In genomic region chr2:152951065-152951849, GRCm38 (mm10) we compare ENCODE assay signal across 8 mouse cellular contexts. TPM values are rescaled to one million over a fixed set of nuclear protein-coding genes. Genes with fewer than 3 reads are reported as not detected.
DNase-seq lines count a peak whose midpoint lies in the region; ATAC-seq and TF ChIP-seq lines count a peak whose summit lies in the region.

Dusp15 (minus strand) TSS chr2:152951698.

- no peaks in the 10 kb centered on the region for H3K36me3 ChIP-seq in heart, embryonic 14.5 days (ENCODE audit: control insufficient read depth, insufficient read depth, low read length)
- no peaks in the 10 kb centered on the region for H3K36me3 ChIP-seq in midbrain, embryonic 11.5 days (ENCODE audit: control insufficient read depth, insufficient read depth, low read length)
- H3K36me3 ChIP-seq in stomach, postnatal 0 days (ENCODE audit: control insufficient read depth, insufficient read depth, low read length) = no peaks in the 10 kb centered on the region

- TF ChIP-seq EP300 in stomach, postnatal 0 days (optimal IDR thresholded peaks at IDR 0.05) = no peak

- peaks cover 77% of the 10 kb centered on the region for H3K27me3 ChIP-seq in heart, embryonic 14.5 days (ENCODE audit: control insufficient read depth, insufficient read depth, low read length)
- H3K27me3 ChIP-seq in midbrain, embryonic 11.5 days (ENCODE audit: control insufficient read depth, insufficient read depth, low read length) = peaks cover 16% of the 10 kb centered on the region
- H3K27me3 ChIP-seq in stomach, postnatal 0 days (ENCODE audit: control insufficient read depth, insufficient read depth, low read length) = peaks cover 9% of the 10 kb centered on the region; the same call in 1 of the 2 replicates

- no peaks in the 10 kb centered on the region for H3K9me3 ChIP-seq in heart, embryonic 14.5 days (ENCODE audit: control insufficient read depth, low read length)
- no peaks in the 10 kb centered on the region for H3K9me3 ChIP-seq in midbrain, embryonic 11.5 days (ENCODE audit: control insufficient read depth, low read length)
- H3K9me3 ChIP-seq in stomach, postnatal 0 days (ENCODE audit: control insufficient read depth, low read length) = no peaks in the 10 kb centered on the region

- WGBS in heart, embryonic 14.5 days = 2% methylated on average over 48 of the region's 54 CpGs
- WGBS in midbrain, embryonic 11.5 days = 1% methylated on average over 50 of the region's 54 CpGs
- 1% methylated on average over 37 of the region's 54 CpGs for WGBS in stomach, postnatal 0 days

- TF ChIP-seq CTCF in stomach, postnatal 0 days (IDR thresholded peaks at IDR 0.05; ENCODE audit: low read depth) = no peak

- no peak for ATAC-seq in heart, embryonic 14.5 days (ENCODE audit: insufficient number of reproducible peaks, insufficient read depth, low FRiP score, low read depth)
- ATAC-seq in midbrain, embryonic 11.5 days (ENCODE audit: low FRiP score) = peak; percentile 79
- peak; percentile 43; the same call in 1 of the 2 replicates for ATAC-seq in stomach, postnatal 0 days (ENCODE audit: low FRiP score, low TSS enrichment)

- peak within 1 kb of the TSS; percentile 97 for H3K4me2 ChIP-seq in heart, embryonic 14.5 days (ENCODE audit: low read length)
- peak within 1 kb of the TSS; percentile 92 for H3K4me2 ChIP-seq in midbrain, embryonic 11.5 days
- peak within 1 kb of the TSS; percentile 97 for H3K4me2 ChIP-seq in stomach, postnatal 0 days (replicated peaks; ENCODE audit: low read depth)

- no peak within 1 kb of the TSS for H3K27ac ChIP-seq in heart, embryonic 14.5 days (replicated peaks in 1 of 2; ENCODE audit: control insufficient read depth in 1 of 2, insufficient read depth in 1 of 2, low read depth in 2 of 2, low read length in 2 of 2)
- no peak within 1 kb of the TSS for H3K27ac ChIP-seq in midbrain, embryonic 11.5 days (ENCODE audit: low read depth, low read length)
- no peak within 1 kb of the TSS for H3K27ac ChIP-seq in stomach, postnatal 0 days (replicated peaks)

- peak within 1 kb of the TSS; percentile 66 for H3K9ac ChIP-seq in heart, embryonic 14.5 days (ENCODE audit: low read length)
- H3K9ac ChIP-seq in midbrain, embryonic 11.5 days (ENCODE audit: low read length) = peak within 1 kb of the TSS; percentile 76
- H3K9ac ChIP-seq in stomach, postnatal 0 days (ENCODE audit: low read length) = peak within 1 kb of the TSS; percentile 50

- peak within 1 kb of the TSS; percentile 54 to 62 for H3K4me3 ChIP-seq in heart, embryonic 14.5 days (ENCODE audit: control insufficient read depth in 1 of 2, insufficient read depth in 1 of 2, low read depth in 1 of 2, low read length in 2 of 2)
- peak within 1 kb of the TSS; percentile 73 for H3K4me3 ChIP-seq in midbrain, embryonic 11.5 days (ENCODE audit: low read depth, low read length)
- peak within 1 kb of the TSS; percentile 52 for H3K4me3 ChIP-seq in stomach, postnatal 0 days (ENCODE audit: low read depth, low read length)

- intact Hi-C loops in gastrocnemius, postnatal 36 days (cut with DNase I) = no loop called here

- peak; percentile 65 for DNase-seq in layer of hippocampus, adult 11-12 months (ENCODE audit: low spot score)
- DNase-seq in layer of hippocampus, adult 9-10 months (ENCODE audit: low spot score) = no peak
- peak; percentile 49 to 64 for DNase-seq in cerebellum, postnatal 36 days
- peak; percentile 70 for DNase-seq in layer of hippocampus, adult 9-11 months
- DNase-seq in midbrain, embryonic 11.5 days (ENCODE audit: low spot score, missing footprints) = peak; percentile 95
- peak; percentile 22 for DNase-seq in stomach, postnatal 0 days (ENCODE audit: low spot score)
- DNase-seq in gastrocnemius, postnatal 36 days = no peak

- H3K4me1 ChIP-seq in heart, embryonic 14.5 days (ENCODE audit: control insufficient read depth in 2 of 2, insufficient read depth in 2 of 2, low read length in 2 of 2) = peaks cover 0 to 5% of the 10 kb centered on the region in 2 experiments; a peak in 1 of 4 replicates
- peaks cover 6% of the 10 kb centered on the region; the same call in 1 of the 2 replicates for H3K4me1 ChIP-seq in midbrain, embryonic 11.5 days (ENCODE audit: control insufficient read depth, insufficient read depth, low read length)
- H3K4me1 ChIP-seq in stomach, postnatal 0 days (replicated peaks; ENCODE audit: control insufficient read depth, insufficient read depth) = 0 out of 2 replicates have a peak, but pooled peaks cover 2% of the 10 kb centered on the region

RNA-seq across cellular contexts. Expression of gene Dusp15, which starts in this region (rescaled TPM):
- polyA plus RNA-seq in heart, embryonic 14.5 days (2014; fragmentation: Nextera tagmentation; extraction: Ambion mirVana) = not detected in 2 replicates
- polyA plus RNA-seq in midbrain, embryonic 11.5 days (2014; fragmentation: Nextera tagmentation; extraction: Ambion mirVana) = 0.46 and 0.89 TPM in 2 replicates
- polyA plus RNA-seq in stomach, postnatal 0 days (2015; fragmentation: Nextera tagmentation; extraction: Ambion mirVana) = 0.27 and 0.36 TPM in 2 replicates
- 1 to 10 TPM in 1 of 2 experiments, under 1 TPM in 1; 0.20 to 1.1 TPM for total RNA-seq in gastrocnemius, postnatal 36 days (2021)

Comparison
In these comparisons a context has a peak if more than half of its experiments do, and no peak if none do; other contexts are left out.
1. DNase-seq: peak in layer of hippocampus, adult 11-12 months (single experiment), cerebellum, postnatal 36 days (2 of 2) and layer of hippocampus, adult 9-11 months (single experiment); none in layer of hippocampus, adult 9-10 months (single experiment) and gastrocnemius, postnatal 36 days (0 of 2).
2. Peak in DNase-seq, ATAC-seq, H3K4me3 ChIP-seq, H3K9ac ChIP-seq and H3K4me2 ChIP-seq in midbrain, embryonic 11.5 days; RNA of the gene not detected or under 1 TPM.
3. Peak in DNase-seq, ATAC-seq, H3K4me3 ChIP-seq, H3K9ac ChIP-seq and H3K4me2 ChIP-seq in stomach, postnatal 0 days; RNA of the gene not detected or under 1 TPM.
4. Peak in every context shown above with its lines, with median percentiles within 50 percentile points of each other: H3K4me2 ChIP-seq, H3K4me3 ChIP-seq and H3K9ac ChIP-seq.